Mouse (Mus musculus): ENCODE data around the gene Pus7l.

- no peak for TF ChIP-seq POLR2A (IDR thresholded peaks at IDR 0.05; ENCODE audit: low read depth, low read length)
- TF ChIP-seq CTCF (IDR thresholded peaks at IDR 0.05; ENCODE audit: extremely low read depth, insufficient read length, insufficient replicate concordance, low read depth, low read length): no peak
These were observed 10.4 kb downstream of the Pus7l start for GRCm38 (mm10) chr15:94532956-94533355.
